Mouse (Mus musculus) forebrain, postnatal 0 days (tissue): Measurements from ENCODE around the gene Siah1b. TPM values are rescaled to one million over a fixed set of nuclear protein-coding genes. Genes with fewer than 3 reads are reported as not detected.

Experiments used
- ATAC-seq: fragments of 200-750 bp; cut with Nextera tagmentation; 2 replicates; pipeline ENCODE4 v1.8.0; 2017; ENCODE audit warnings: mild to moderate bottlenecking, moderate library complexity
- DNase-seq: peaks from one replicate; pipeline ENCODE4 v3.0.0-alpha.2; 2015
- H3K27ac ChIP-seq: fragments of 300-500 bp; sonication (generic); 2 replicates; pipeline ENCODE4 v1.5.1; 2014; ENCODE audit warnings: low read depth, mild to moderate bottlenecking, antibody characterized with exemption, low read length, moderate library complexity, mixed read lengths
- H3K27me3 ChIP-seq: fragments of 300-500 bp; sonication (generic); 2 replicates; pipeline ENCODE4 v1.6.1; 2014; ENCODE audit warnings: mild to moderate bottlenecking, low read length, mixed read lengths; ENCODE audit not compliant: insufficient read depth
- H3K36me3 ChIP-seq: fragments of 300-500 bp; sonication (generic); 2 replicates; pipeline ENCODE4 v1.6.1; 2014; ENCODE audit warnings: mild to moderate bottlenecking, moderate library complexity; ENCODE audit not compliant: insufficient read depth
- H3K4me1 ChIP-seq: fragments of 300-500 bp; sonication (generic); 2 replicates; pipeline ENCODE4 v1.6.1; 2014; ENCODE audit warnings: antibody characterized with exemption; ENCODE audit not compliant: insufficient read depth
- H3K4me2 ChIP-seq: fragments of 300-500 bp; sonication (generic); 2 replicates; pipeline ENCODE4 v1.6.1; 2014; ENCODE audit warnings: low read depth, mild to moderate bottlenecking, moderate library complexity
- H3K4me3 ChIP-seq: fragments of 300-500 bp; sonication (generic); 2 replicates; pipeline ENCODE4 v1.5.1; 2014; ENCODE audit warnings: low read depth, low read length, mixed read lengths
- H3K9ac ChIP-seq: fragments of 300-500 bp; sonication (generic); 2 replicates; pipeline ENCODE4 v1.6.1; 2014; ENCODE audit warnings: mild to moderate bottlenecking
- H3K9me3 ChIP-seq: fragments of 300-500 bp; sonication (generic); 2 replicates; pipeline ENCODE4 v1.6.1; 2016; ENCODE audit warnings: low read length
- CTCF ChIP-seq: sonication (generic); IDR thresholded peaks from 2 replicates; pipeline ENCODE4 v1.5.1; 2016; ENCODE audit warnings: antibody characterized with exemption, control low read depth, low read depth
- WGBS: fragments of 180-500 bp; shearing (Covaris S2); extraction: QIAGEN DNeasy Blood & Tissue Kit; methylation state at CpG from one replicate; pipeline ENCODE4 v1.1.7; 2014; 5-methylcytosine and 5-hydroxymethylcytosine counted together
- polyA plus RNA-seq: library from polyadenylated mRNA; unstranded; fragments of >200 nt; fragmentation: Nextera tagmentation; extraction: Ambion mirVana; gene quantifications from 2 replicates; pipeline ENCODE4 v1.2.1, GENCODE M21; 2015
- total RNA-seq: library from RNA; depleted of rRNA; stranded (reverse); fragments of >200 nt; gene quantifications from 2 replicates; pipeline ENCODE4 v1.2.3, GENCODE M21; 2014; rRNA removed

The Siah1b gene
- total and polyA plus RNA-seq, 2 experiments from 2014 or later = 15.4 to 17.7 TPM

DNA sequence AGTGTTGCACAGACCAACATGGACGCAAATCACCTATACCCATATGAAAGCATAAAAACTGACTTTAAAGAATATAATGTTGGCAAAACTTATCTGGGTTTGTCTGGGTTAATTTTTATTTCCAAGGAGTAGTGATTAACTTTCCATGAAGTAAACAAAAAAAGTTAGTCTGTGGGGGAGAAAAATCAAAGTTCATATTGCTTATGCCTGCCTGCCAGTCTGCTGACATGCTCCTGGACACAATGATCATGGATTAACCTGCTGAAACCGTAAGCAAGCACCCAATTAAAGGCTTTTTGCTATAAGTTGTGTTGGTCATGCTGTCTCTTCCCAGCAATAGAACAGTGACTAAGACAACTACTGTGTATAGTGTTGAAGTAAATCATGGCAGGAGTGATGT lies 40.9 kb downstream of the Siah1b start:
- DNase-seq = no peak
- no peak for TF ChIP-seq CTCF
- no peak overlapping the region for H3K27ac ChIP-seq
- H3K9me3 ChIP-seq = no peaks in the 10 kb centered on the region
- ATAC-seq = no peak
- H3K27me3 ChIP-seq = no peaks in the 10 kb centered on the region
- WGBS = 86% methylated on average over 2 of the region's 2 CpGs
- no peaks in the 10 kb centered on the region for H3K4me1 ChIP-seq
- H3K36me3 ChIP-seq = no peaks in the 10 kb centered on the region
- H3K4me2 ChIP-seq = no peak overlapping the region
- no peak overlapping the region for H3K9ac ChIP-seq
- H3K4me3 ChIP-seq = no peak overlapping the region

- ATAC-seq (no peak), DNase-seq (no peak)
- WGBS = 87% methylated on average over 7 of the region's 7 CpGs
- H3K27me3 ChIP-seq = no peaks in the 10 kb centered on the region
- no peaks in the 10 kb centered on the region for H3K4me1 ChIP-seq
- no peak overlapping the region for H3K9ac ChIP-seq
- TF ChIP-seq CTCF = no peak
- H3K27ac ChIP-seq = no peak overlapping the region
- H3K36me3 ChIP-seq = no peaks in the 10 kb centered on the region
- no peak overlapping the region for H3K4me2 ChIP-seq
- no peak overlapping the region for H3K4me3 ChIP-seq
- no peaks in the 10 kb centered on the region for H3K9me3 ChIP-seq
These were observed 43.8 kb downstream of the Siah1b start for GRCm38 (mm10) chrX:164032526-164032925.

DNA sequence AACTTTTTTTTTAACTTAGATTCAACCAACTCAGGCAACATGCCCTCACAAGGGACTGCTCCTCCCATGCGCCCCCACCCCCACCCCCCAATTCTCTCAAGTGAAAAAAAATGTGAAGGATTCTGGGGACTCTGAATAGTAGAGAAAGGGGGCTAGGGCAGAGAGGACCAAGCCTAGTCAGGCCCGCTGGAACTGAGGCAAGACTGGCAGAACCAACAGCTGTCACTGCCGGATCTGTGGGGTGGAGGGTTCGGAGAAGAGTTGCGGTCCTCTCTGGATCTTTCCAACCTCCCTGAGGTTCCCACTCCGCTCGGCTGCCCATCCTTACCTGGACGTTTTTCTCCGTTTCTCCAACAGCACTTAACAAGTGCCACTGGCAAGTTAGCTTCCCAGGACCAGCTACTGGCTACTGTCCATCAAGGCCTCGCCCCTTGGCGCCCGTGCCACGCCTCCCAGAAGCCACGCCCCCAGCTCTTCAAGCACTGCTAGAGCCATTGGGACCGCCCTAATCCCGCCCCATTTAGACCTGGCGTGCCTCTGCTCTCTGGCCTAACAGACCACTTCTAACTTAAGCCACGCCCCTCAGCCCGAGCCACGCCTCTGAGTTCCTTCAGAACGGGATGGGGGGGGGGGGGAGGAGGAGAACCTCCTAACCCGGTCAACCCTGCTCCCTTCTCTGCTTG lies 48.5 kb downstream of the Siah1b start, which contains the start of gene Car5b:
Gene Car5b (minus strand): TSS at position 391 of the 683 bp plus-strand sequence.
- H3K4me3 ChIP-seq = peak within 1 kb of the TSS; percentile 25
- no peak for TF ChIP-seq CTCF
- H3K9ac ChIP-seq = no peak within 1 kb of the TSS
- H3K9me3 ChIP-seq = no peaks in the 10 kb centered on the region
- WGBS = 25% methylated on average over 22 of the region's 22 CpGs
- peak within 1 kb of the TSS; percentile 44 for H3K4me2 ChIP-seq
- no peaks in the 10 kb centered on the region for H3K36me3 ChIP-seq
- no peak within 1 kb of the TSS for H3K27ac ChIP-seq
- ATAC-seq (peak; percentile 78), DNase-seq (peak; percentile 45)
- H3K4me1 ChIP-seq = no peaks in the 10 kb centered on the region
- H3K27me3 ChIP-seq = no peaks in the 10 kb centered on the region

Other genes with a start within 250 kb of the Siah1b start
- gene Ap1s2, start 167.5 kb downstream of the Siah1b start, total RNA-seq = 96.6 and 123 TPM in 2 replicates
- 111 and 135 TPM in 2 replicates for gene Ap1s2, start 167.5 kb downstream of the Siah1b start, polyA plus RNA-seq
- gene Zrsr2, start 117.8 kb downstream of the Siah1b start, total RNA-seq = 18.5 and 24.4 TPM in 2 replicates
- 73.9 and 81.3 TPM in 2 replicates for gene Zrsr2, start 117.8 kb downstream of the Siah1b start, polyA plus RNA-seq
- 1.7 and 2.3 TPM in 2 replicates for gene Car5b, start 48.5 kb downstream of the Siah1b start, total RNA-seq
- 0.60 and 0.81 TPM in 2 replicates for gene Car5b, start 48.5 kb downstream of the Siah1b start, polyA plus RNA-seq
- not detected in 2 replicates for gene Cltrn, start 12.3 kb upstream of the Siah1b start, total RNA-seq
- gene Cltrn, start 12.3 kb upstream of the Siah1b start, polyA plus RNA-seq = 0.16 and 0.29 TPM in 2 replicates
- 0.31 and 0.48 TPM in 2 replicates for gene Ace2, start 62.8 kb upstream of the Siah1b start, total RNA-seq
- gene Ace2, start 62.8 kb upstream of the Siah1b start, polyA plus RNA-seq = 0.45 and 0.67 TPM in 2 replicates
- gene Bmx, start 181.7 kb upstream of the Siah1b start, total RNA-seq = 0.38 and 1.2 TPM in 2 replicates
- 0.33 and 0.39 TPM in 2 replicates for gene Bmx, start 181.7 kb upstream of the Siah1b start, polyA plus RNA-seq
- gene Pir, start 192.9 kb upstream of the Siah1b start, total RNA-seq = 1.4 and 3.1 TPM in 2 replicates
- 4.3 and 6.1 TPM in 2 replicates for gene Pir, start 192.9 kb upstream of the Siah1b start, polyA plus RNA-seq